16 mouse cellular contexts compared by ENCODE assay signal in the genomic region with DNA sequence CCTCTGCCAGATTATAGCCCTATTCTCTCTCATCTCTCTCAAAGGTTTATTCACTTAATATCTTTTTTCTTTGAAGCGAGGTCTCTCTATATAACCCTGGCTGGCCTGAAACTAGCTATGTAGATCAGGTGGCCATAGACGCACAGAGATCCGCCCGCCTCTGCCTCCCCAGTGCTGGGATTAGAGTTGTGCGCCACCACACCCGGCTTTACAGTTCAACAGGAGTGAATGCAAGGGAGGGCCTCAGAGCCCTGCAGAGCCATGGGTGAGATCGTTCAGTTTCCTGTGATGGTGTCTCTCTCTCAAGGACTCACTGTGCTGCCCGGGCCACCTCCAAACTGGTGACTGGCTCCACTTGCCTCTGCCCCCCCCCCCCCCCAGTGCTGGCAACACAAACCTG. TPM values are rescaled to one million over a fixed set of nuclear protein-coding genes. Genes with fewer than 3 reads are reported as not detected.
DNase-seq lines count a peak whose midpoint lies in the region; ATAC-seq and TF ChIP-seq lines count a peak whose summit lies in the region.
"Had no signal": no experiment of that assay in that cellular context is flagged by ENCODE, and none has a peak within 500 bp of the region (broad histone marks: within the 10 kb centered on the region; RNA-seq: fewer than 3 reads in every experiment).

No protein-coding gene starts in this region.

- no peaks in the 10 kb centered on the region for H3K9me3 ChIP-seq in heart, embryonic 16.5 days (replicated peaks; ENCODE audit: control insufficient read depth, low read length)
- no peaks in the 10 kb centered on the region for H3K9me3 ChIP-seq in liver, embryonic 13.5 days (replicated peaks)
- no peaks in the 10 kb centered on the region for H3K9me3 ChIP-seq in liver, embryonic 12.5 days (replicated peaks)
- H3K9me3 ChIP-seq: limb, embryonic 15.5 days; neural tube, embryonic 12.5 days had no signal

- DNase-seq in adrenal gland, adult 2 months = peak; percentile 25
- no peak for DNase-seq in adrenal gland, postnatal 4 days (ENCODE audit: low spot score in 2 of 2)
- no peak for DNase-seq in heart, adult 8-10 months (ENCODE audit: low spot score)
- DNase-seq in liver, embryonic 13.5 days = no peak
- no peak for DNase-seq in ovary, postnatal 36 days (ENCODE audit: low spot score)
- DNase-seq: cerebellum, postnatal 14 days had no signal

- no peak for TF ChIP-seq POLR2A in small intestine, adult 2 months (IDR thresholded peaks at IDR 0.05; ENCODE audit: low read depth, low read length)

- H3K9ac ChIP-seq in heart, embryonic 16.5 days (ENCODE audit: low read length) = no peak overlapping the region
- no peak overlapping the region for H3K9ac ChIP-seq in liver, embryonic 13.5 days
- no peak overlapping the region for H3K9ac ChIP-seq in liver, embryonic 12.5 days
- H3K9ac ChIP-seq: limb, embryonic 15.5 days; neural tube, embryonic 12.5 days had no signal

- peaks cover 20% of the 10 kb centered on the region for H3K4me1 ChIP-seq in heart, embryonic 16.5 days (ENCODE audit: control insufficient read depth, insufficient read depth, low read length)
- peaks cover 14% of the 10 kb centered on the region for H3K4me1 ChIP-seq in liver, embryonic 13.5 days (replicated peaks)
- H3K4me1 ChIP-seq in liver, embryonic 12.5 days = peaks cover 24% of the 10 kb centered on the region
- peaks cover 24% of the 10 kb centered on the region for H3K4me1 ChIP-seq in small intestine, adult 2 months (ENCODE audit: control insufficient read depth, insufficient read depth, insufficient read length, low read length)

- H3K4me2 ChIP-seq in heart, embryonic 16.5 days (ENCODE audit: low read depth, low read length) = no peak overlapping the region
- H3K4me2 ChIP-seq in liver, embryonic 13.5 days = no peak overlapping the region
- no peak overlapping the region for H3K4me2 ChIP-seq in liver, embryonic 12.5 days
- H3K4me2 ChIP-seq: limb, embryonic 15.5 days; neural tube, embryonic 12.5 days had no signal

- ATAC-seq in heart, embryonic 16.5 days (replicated peaks; ENCODE audit: extremely low read depth, insufficient read depth, low FRiP score) = no peak
- no peak for ATAC-seq in liver, embryonic 13.5 days (ENCODE audit: low read depth)
- ATAC-seq in liver, embryonic 12.5 days = no peak
- ATAC-seq: forebrain, embryonic 14.5 days had no signal

- H3K27me3 ChIP-seq in heart, embryonic 16.5 days (ENCODE audit: control insufficient read depth, insufficient read depth, low read length) = no peaks in the 10 kb centered on the region
- H3K27me3 ChIP-seq in liver, embryonic 13.5 days = no peaks in the 10 kb centered on the region
- no peaks in the 10 kb centered on the region for H3K27me3 ChIP-seq in liver, embryonic 12.5 days (replicated peaks)
- no peaks in the 10 kb centered on the region for H3K27me3 ChIP-seq in small intestine, adult 2 months (ENCODE audit: control insufficient read depth, insufficient read depth, low read length)
- H3K27me3 ChIP-seq: limb, embryonic 15.5 days; neural tube, embryonic 12.5 days had no signal

- peak overlapping the region; percentile 73 for H3K27ac ChIP-seq in heart, embryonic 16.5 days (ENCODE audit: low read length)
- H3K27ac ChIP-seq in liver, embryonic 13.5 days = peak overlapping the region; percentile 59
- no peak overlapping the region for H3K27ac ChIP-seq in liver, embryonic 12.5 days
- peak overlapping the region; percentile 2; the same call in 1 of the 2 replicates for H3K27ac ChIP-seq in small intestine, adult 2 months (ENCODE audit: insufficient read depth, low read depth, low read length)
- H3K27ac ChIP-seq: left cerebral cortex, adult 2 months; limb, embryonic 15.5 days; neural tube, embryonic 12.5 days had no signal

- H3K36me3 ChIP-seq in heart, embryonic 16.5 days (ENCODE audit: control insufficient read depth, insufficient read depth) = peaks cover 31% of the 10 kb centered on the region
- peaks cover 28% of the 10 kb centered on the region for H3K36me3 ChIP-seq in liver, embryonic 13.5 days
- peaks cover 29% of the 10 kb centered on the region for H3K36me3 ChIP-seq in liver, embryonic 12.5 days
- peaks cover 11% of the 10 kb centered on the region for H3K36me3 ChIP-seq in small intestine, adult 2 months (ENCODE audit: control insufficient read depth, insufficient read depth, low read length)

- WGBS in heart, embryonic 16.5 days = 82% methylated on average over 8 of the region's 8 CpGs
- whole genome bisulfite sequencing in liver, embryonic 13.5 days (ENCODE audit: insufficient replicate concordance) = 69% methylated on average over 8 of the region's 8 CpGs
- 61% methylated on average over 8 of the region's 8 CpGs for WGBS in liver, embryonic 12.5 days (ENCODE audit: insufficient replicate concordance)
- 85% methylated on average over 8 of the region's 8 CpGs for WGBS in small intestine, adult 2 months

- no peak overlapping the region for H3K4me3 ChIP-seq in heart, embryonic 16.5 days (ENCODE audit: low read length)
- H3K4me3 ChIP-seq in liver, embryonic 13.5 days (replicated peaks) = no peak overlapping the region
- no peak overlapping the region for H3K4me3 ChIP-seq in liver, embryonic 12.5 days
- no peak overlapping the region for H3K4me3 ChIP-seq in small intestine, adult 2 months (ENCODE audit: low read depth, low read length)
- H3K4me3 ChIP-seq: left cerebral cortex, adult 2 months; limb, embryonic 15.5 days; neural tube, embryonic 12.5 days had no signal

- no peak for TF ChIP-seq CTCF in small intestine, adult 2 months (IDR thresholded peaks at IDR 0.05; ENCODE audit: extremely low read depth, insufficient read length, insufficient replicate concordance, low read depth, low read length)

RNA-seq across cellular contexts. Expression of gene Slc25a34, which starts 0.5 kb away (rescaled TPM):
- 10 to 100 TPM in 1 of 2 experiments, 1 to 10 TPM in 1; 9.2 to 14.2 TPM for total RNA-seq in adrenal gland, adult 2 months (2021)
- polyA plus RNA-seq in adrenal gland, adult 2 months (2012; rRNA removed) = 4.3 and 5.7 TPM in 2 replicates
- 1 to 10 TPM; 7.4 to 9.5 TPM for total RNA-seq in adrenal gland, postnatal 4 days (2021)
- 1.3 TPM in 2 replicates for polyA plus RNA-seq in heart, embryonic 16.5 days (2015; fragmentation: Nextera tagmentation; extraction: Ambion mirVana)
- total RNA-seq in heart, adult 8-10 months (2022) = 100 to 1,000 TPM; 124 to 157 (median 144) TPM
- 0.07 and 0.13 TPM in 2 replicates for polyA plus RNA-seq in liver, embryonic 13.5 days (2015; fragmentation: Nextera tagmentation; extraction: Ambion mirVana)
- polyA plus RNA-seq in liver, embryonic 12.5 days (2016; fragmentation: Nextera tagmentation; extraction: Ambion mirVana) = not detected in 2 replicates
- polyA plus RNA-seq in small intestine, adult 2 months (2012; rRNA removed) = 11.2 and 25.3 TPM in 2 replicates
- total RNA-seq: granulocyte monocyte progenitor cell, adult 5-6 weeks; megakaryocyte-erythroid progenitor cell, adult 5-6 weeks had no signal
- polyA plus RNA-seq: activated CD4-positive, CD25-positive, alpha-beta regulatory T cell, adult 4 months; forebrain, embryonic 14.5 days; neural tube, embryonic 12.5 days had no signal

RNA-seq across cellular contexts. Expression of gene Tmem82, which starts 5.7 kb away (rescaled TPM):
- total RNA-seq in adrenal gland, adult 2 months (2021) = 1 to 10 TPM in 1 of 2 experiments, under 1 TPM in 1; 0.93 to 1.6 TPM
- polyA plus RNA-seq in adrenal gland, adult 2 months (2012; rRNA removed) = 2.8 TPM in 2 replicates
- total RNA-seq in adrenal gland, postnatal 4 days (2021) = 1 to 10 TPM; 3.7 to 3.8 TPM
- polyA plus RNA-seq in heart, embryonic 16.5 days (2015; fragmentation: Nextera tagmentation; extraction: Ambion mirVana) = 1.1 and 1.7 TPM in 2 replicates
- 10 to 100 TPM; 15.0 to 19.3 (median 16.5) TPM for total RNA-seq in heart, adult 8-10 months (2022)
- 3.6 and 3.7 TPM in 2 replicates for polyA plus RNA-seq in liver, embryonic 13.5 days (2015; fragmentation: Nextera tagmentation; extraction: Ambion mirVana)
- polyA plus RNA-seq in liver, embryonic 12.5 days (2016; fragmentation: Nextera tagmentation; extraction: Ambion mirVana) = 3.2 and 3.6 TPM in 2 replicates
- polyA plus RNA-seq in small intestine, adult 2 months (2012; rRNA removed) = 46.5 and 61.9 TPM in 2 replicates
- polyA plus RNA-seq: forebrain, embryonic 14.5 days had no signal

RNA-seq across cellular contexts. Expression of gene Fblim1, which starts 18.2 kb away (rescaled TPM):
- total RNA-seq in adrenal gland, adult 2 months (2021) = 10 to 100 TPM in 1 of 2 experiments, 1 to 10 TPM in 1; 9.0 to 23.0 TPM
- polyA plus RNA-seq in adrenal gland, adult 2 months (2012; rRNA removed) = 10.4 and 12.8 TPM in 2 replicates
- total RNA-seq in adrenal gland, postnatal 4 days (2021) = 10 to 100 TPM; 24.9 to 32.1 TPM
- polyA plus RNA-seq in heart, embryonic 16.5 days (2015; fragmentation: Nextera tagmentation; extraction: Ambion mirVana) = 46.9 and 49.7 TPM in 2 replicates
- total RNA-seq in heart, adult 8-10 months (2022) = 100 to 1,000 TPM; 221 to 281 (median 251) TPM
- polyA plus RNA-seq in liver, embryonic 13.5 days (2015; fragmentation: Nextera tagmentation; extraction: Ambion mirVana) = 1.9 and 2.4 TPM in 2 replicates
- 4.0 and 5.3 TPM in 2 replicates for polyA plus RNA-seq in liver, embryonic 12.5 days (2016; fragmentation: Nextera tagmentation; extraction: Ambion mirVana)
- 55.3 and 108 TPM in 2 replicates for polyA plus RNA-seq in small intestine, adult 2 months (2012; rRNA removed)
- total RNA-seq: megakaryocyte-erythroid progenitor cell, adult 5-6 weeks had no signal

RNA-seq across cellular contexts. Expression of gene Plekhm2, which starts 40.6 kb away (rescaled TPM):
- total RNA-seq in adrenal gland, adult 2 months (2021) = 10 to 100 TPM; 47.8 to 73.2 TPM
- polyA plus RNA-seq in adrenal gland, adult 2 months (2012; rRNA removed) = 63.1 and 63.4 TPM in 2 replicates
- total RNA-seq in adrenal gland, postnatal 4 days (2021) = 10 to 100 TPM; 55.5 to 60.5 TPM
- 4.9 and 6.2 TPM in 2 replicates for polyA plus RNA-seq in heart, embryonic 16.5 days (2015; fragmentation: Nextera tagmentation; extraction: Ambion mirVana)
- total RNA-seq in heart, adult 8-10 months (2022) = 100 to 1,000 TPM; 113 to 133 (median 117) TPM
- 0.91 and 1.1 TPM in 2 replicates for polyA plus RNA-seq in liver, embryonic 13.5 days (2015; fragmentation: Nextera tagmentation; extraction: Ambion mirVana)
- 1.9 and 2.4 TPM in 2 replicates for polyA plus RNA-seq in liver, embryonic 12.5 days (2016; fragmentation: Nextera tagmentation; extraction: Ambion mirVana)
- 9.7 and 17.0 TPM in 2 replicates for polyA plus RNA-seq in small intestine, adult 2 months (2012; rRNA removed)

Comparison
In these comparisons a context has a peak if more than half of its experiments do, and no peak if none do; other contexts are left out.
1. RNA of gene Tmem82, which starts 5.7 kb away (polyA plus RNA-seq): 46.5 to 61.9 TPM in small intestine, adult 2 months; 3.6 to 3.7 TPM in liver, embryonic 13.5 days, 3.2 to 3.6 TPM in liver, embryonic 12.5 days, 2.8 TPM in adrenal gland, adult 2 months and 1.1 to 1.7 TPM in heart, embryonic 16.5 days; every median in the first group is over 10 times any median in the second.